Mouse (Mus musculus): ENCODE measurements at regions not wholly inside any gene's neighbourhood (a gene's known extent, or its start where the extent isn't known, plus 50 kb on each side); places are given as distances from the start of the nearest gene placed in this dataset.

DNA sequence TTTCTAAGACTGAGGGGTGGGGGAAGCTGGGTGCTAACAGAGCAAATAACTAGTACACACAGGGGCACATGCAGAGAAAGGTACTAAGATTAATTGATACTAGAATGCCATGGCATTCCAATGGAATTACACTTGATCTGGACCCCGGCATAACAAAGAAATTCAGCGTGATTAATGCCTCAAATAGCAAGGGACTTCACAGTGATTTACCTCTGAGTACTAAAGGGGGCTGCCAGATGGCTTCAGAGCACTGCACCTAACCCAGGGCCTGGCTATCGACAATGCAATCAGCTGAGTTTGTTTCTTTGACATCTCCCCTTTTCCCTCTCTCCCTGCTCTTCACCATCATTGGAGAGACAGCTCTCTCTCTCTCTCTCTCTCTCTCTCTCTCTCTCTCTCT lies 148.9 kb upstream of the Clint1 start:
- no peak for TF ChIP-seq CTCF (IDR thresholded peaks at IDR 0.05; ENCODE audit: borderline replicate concordance, insufficient read depth, low read depth, low read length)
- no peak for TF ChIP-seq POLR2A (IDR thresholded peaks at IDR 0.05; ENCODE audit: borderline replicate concordance, insufficient read depth, low read length)

Data from cerebellum, adult 2 months (tissue).